Mouse (Mus musculus): ENCODE measurements around the gene Slc37a1. TPM values are rescaled to one million over a fixed set of nuclear protein-coding genes. Genes with fewer than 3 reads are reported as not detected.
"Not testable (repeated sequence)": the region's sequence is repeated elsewhere in the genome, so short reads cannot be mapped to it uniquely, and the experiment has no call there.

Gene Slc37a1
- polyA plus RNA-seq, 1 experiment from 2014 or later, result 8.7 TPM

- H3K4me1 ChIP-seq (replicated peaks), result no peaks in the 10 kb centered on the region
- H3K27me3 ChIP-seq, result no peaks in the 10 kb centered on the region
- no peak overlapping the region for H3K4me3 ChIP-seq
- no peaks in the 10 kb centered on the region for H3K9me3 ChIP-seq (replicated peaks)
- H3K27ac ChIP-seq, result no peak overlapping the region
- no peaks in the 10 kb centered on the region for H3K36me3 ChIP-seq
- no peak for ATAC-seq (replicated peaks; ENCODE audit: insufficient number of reproducible peaks, insufficient read depth, low FRiP score, low read depth)
- 87% methylated on average over 2 of the region's 2 CpGs for WGBS
- no peak overlapping the region for H3K4me2 ChIP-seq
- H3K9ac ChIP-seq, result no peak overlapping the region
Observed at GRCm38 (mm10) chr17:31269761-31270160, 16.8 kb upstream of the Slc37a1 start.

- no peak overlapping the region for H3K9ac ChIP-seq
- H3K4me2 ChIP-seq, result no peak overlapping the region
- H3K27ac ChIP-seq, result no peak overlapping the region
- WGBS, result 47% methylated on average over 4 of the region's 4 CpGs
- no peak for ATAC-seq (replicated peaks; ENCODE audit: insufficient number of reproducible peaks, insufficient read depth, low FRiP score, low read depth)
- no peaks in the 10 kb centered on the region for H3K27me3 ChIP-seq
- no peaks in the 10 kb centered on the region for H3K9me3 ChIP-seq (replicated peaks)
- H3K4me3 ChIP-seq, result no peak overlapping the region
- H3K36me3 ChIP-seq, result no peaks in the 10 kb centered on the region
- no peaks in the 10 kb centered on the region for H3K4me1 ChIP-seq (replicated peaks)
Observed at GRCm38 (mm10) chr17:31270246-31270645, 16.3 kb upstream of the Slc37a1 start.

GRCm38 (mm10) chr17:31270736-31271135 is 15.9 kb upstream of the Slc37a1 start:
- H3K4me2 ChIP-seq; H3K27me3 ChIP-seq; ATAC-seq (replicated peaks; ENCODE audit: insufficient number of reproducible peaks, insufficient read depth, low FRiP score, low read depth): not testable (repeated sequence)

GRCm38 (mm10) chr17:31271136-31271851 is 15.3 kb upstream of the Slc37a1 start:
- ATAC-seq (replicated peaks; ENCODE audit: insufficient number of reproducible peaks, insufficient read depth, low FRiP score, low read depth), result no peak
- H3K27me3 ChIP-seq, result no peaks in the 10 kb centered on the region
- no peak overlapping the region for H3K27ac ChIP-seq
- H3K4me1 ChIP-seq (replicated peaks), result peaks cover under 1% of the 10 kb centered on the region; the same call in 1 of the 2 replicates
- no peaks in the 10 kb centered on the region for H3K36me3 ChIP-seq
- no peaks in the 10 kb centered on the region for H3K9me3 ChIP-seq (replicated peaks)
- WGBS, result 29% methylated on average over 7 of the region's 7 CpGs
- no peak overlapping the region for H3K4me2 ChIP-seq
- no peak overlapping the region for H3K4me3 ChIP-seq
- no peak overlapping the region for H3K9ac ChIP-seq

More at GRCm38 (mm10) chr17:31270736-31271135, 15.9 kb upstream of the Slc37a1 start:
- not testable (repeated sequence) for H3K4me1 ChIP-seq (replicated peaks); H3K9me3 ChIP-seq (replicated peaks); H3K36me3 ChIP-seq; H3K4me3 ChIP-seq; H3K27ac ChIP-seq; H3K9ac ChIP-seq
- 78% methylated on average over 8 of the region's 8 CpGs for WGBS

- no peak for ATAC-seq (replicated peaks; ENCODE audit: insufficient number of reproducible peaks, insufficient read depth, low FRiP score, low read depth)
- no peak overlapping the region for H3K27ac ChIP-seq
- H3K4me1 ChIP-seq (replicated peaks), result peaks cover 10% of the 10 kb centered on the region
- H3K36me3 ChIP-seq, result no peaks in the 10 kb centered on the region
- no peaks in the 10 kb centered on the region for H3K27me3 ChIP-seq
- H3K4me3 ChIP-seq, result no peak overlapping the region
- no peak overlapping the region for H3K9ac ChIP-seq
- 80% methylated on average over 9 of the region's 9 CpGs for WGBS
- H3K9me3 ChIP-seq (replicated peaks), result no peaks in the 10 kb centered on the region
- H3K4me2 ChIP-seq, result no peak overlapping the region
Observed at GRCm38 (mm10) chr17:31272416-31273165, 14.0 kb upstream of the Slc37a1 start.

GRCm38 (mm10) chr17:31273631-31274030 is 13.0 kb upstream of the Slc37a1 start:
- H3K27ac ChIP-seq, result no peak overlapping the region
- H3K36me3 ChIP-seq, result no peaks in the 10 kb centered on the region
- H3K4me1 ChIP-seq (replicated peaks), result peaks cover 10% of the 10 kb centered on the region
- no peak overlapping the region for H3K4me3 ChIP-seq
- no peak overlapping the region for H3K9ac ChIP-seq
- no peak overlapping the region for H3K4me2 ChIP-seq
- no peaks in the 10 kb centered on the region for H3K9me3 ChIP-seq (replicated peaks)
- no peaks in the 10 kb centered on the region for H3K27me3 ChIP-seq
- ATAC-seq (replicated peaks; ENCODE audit: insufficient number of reproducible peaks, insufficient read depth, low FRiP score, low read depth), result no peak
- WGBS, result 83% methylated on average over 8 of the region's 8 CpGs

GRCm38 (mm10) chr17:31275181-31275580 is 11.4 kb upstream of the Slc37a1 start:
- H3K9me3 ChIP-seq (replicated peaks), result no peaks in the 10 kb centered on the region
- 61% methylated on average over 6 of the region's 6 CpGs for WGBS
- no peak overlapping the region for H3K27ac ChIP-seq
- no peaks in the 10 kb centered on the region for H3K36me3 ChIP-seq
- H3K4me1 ChIP-seq (replicated peaks), result peaks cover 10% of the 10 kb centered on the region
- no peak for ATAC-seq (replicated peaks; ENCODE audit: insufficient number of reproducible peaks, insufficient read depth, low FRiP score, low read depth)
- no peak overlapping the region for H3K4me2 ChIP-seq
- no peak overlapping the region for H3K4me3 ChIP-seq
- no peak overlapping the region for H3K9ac ChIP-seq
- no peaks in the 10 kb centered on the region for H3K27me3 ChIP-seq

- no peak for ATAC-seq (replicated peaks; ENCODE audit: insufficient number of reproducible peaks, insufficient read depth, low FRiP score, low read depth)
- no peaks in the 10 kb centered on the region for H3K36me3 ChIP-seq
- H3K27me3 ChIP-seq, result no peaks in the 10 kb centered on the region
- H3K4me2 ChIP-seq, result peak overlapping the region; percentile 85
- H3K9me3 ChIP-seq (replicated peaks), result no peaks in the 10 kb centered on the region
- peak overlapping the region; percentile 56 for H3K4me3 ChIP-seq
- H3K27ac ChIP-seq, result no peak overlapping the region
- H3K9ac ChIP-seq, result peak overlapping the region; percentile 36; the same call in 1 of the 2 replicates
- H3K4me1 ChIP-seq (replicated peaks), result peaks cover 10% of the 10 kb centered on the region
- 29% methylated on average over 9 of the region's 9 CpGs for WGBS
Observed at GRCm38 (mm10) chr17:31276207-31276921, 10.2 kb upstream of the Slc37a1 start.

GRCm38 (mm10) chr17:31276922-31277918 is 9.4 kb upstream of the Slc37a1 start, which contains the start of gene Rsph1:
Rsph1 (minus strand) TSS chr17:31277383.
- H3K36me3 ChIP-seq, result no peaks in the 10 kb centered on the region
- peak within 1 kb of the TSS; percentile 36; the same call in 1 of the 2 replicates for H3K9ac ChIP-seq
- H3K27ac ChIP-seq, result peak within 1 kb of the TSS; percentile 12; the same call in 1 of the 2 replicates
- peak within 1 kb of the TSS; percentile 85 for H3K4me2 ChIP-seq
- peak within 1 kb of the TSS; percentile 56 for H3K4me3 ChIP-seq
- peak; percentile 89 for ATAC-seq (replicated peaks; ENCODE audit: insufficient number of reproducible peaks, insufficient read depth, low FRiP score, low read depth)
- H3K9me3 ChIP-seq (replicated peaks), result no peaks in the 10 kb centered on the region
- H3K4me1 ChIP-seq (replicated peaks), result peaks cover 10% of the 10 kb centered on the region
- WGBS, result 10% methylated on average over 44 of the region's 44 CpGs
- H3K27me3 ChIP-seq, result no peaks in the 10 kb centered on the region

- no peak overlapping the region for H3K9ac ChIP-seq
- 76% methylated on average over 4 of the region's 4 CpGs for WGBS
- H3K36me3 ChIP-seq, result no peaks in the 10 kb centered on the region
- H3K4me3 ChIP-seq, result no peak overlapping the region
- H3K27ac ChIP-seq, result no peak overlapping the region
- H3K4me1 ChIP-seq (replicated peaks), result peaks cover 10% of the 10 kb centered on the region
- H3K27me3 ChIP-seq, result no peaks in the 10 kb centered on the region
- no peaks in the 10 kb centered on the region for H3K9me3 ChIP-seq (replicated peaks)
- no peak overlapping the region for H3K4me2 ChIP-seq
- no peak for ATAC-seq (replicated peaks; ENCODE audit: insufficient number of reproducible peaks, insufficient read depth, low FRiP score, low read depth)
Observed at GRCm38 (mm10) chr17:31277931-31278330, 8.7 kb upstream of the Slc37a1 start.
